Mouse (Mus musculus) stomach, embryonic 16.5 days (tissue): Measurements from ENCODE around the gene Adam22. TPM values are rescaled to one million over a fixed set of nuclear protein-coding genes. Genes with fewer than 3 reads are reported as not detected.

Experiments used
- ATAC-seq: fragments of 200-750 bp; cut with Nextera tagmentation; 2 replicates; pipeline ENCODE4 v1.8.0; 2017; ENCODE audit warnings: moderate number of reproducible peaks, moderate TSS enrichment; ENCODE audit not compliant: insufficient read depth, low FRiP score
- H3K27ac ChIP-seq: fragments of 300-500 bp; sonication (generic); 2 replicates; pipeline ENCODE4 v1.5.1; 2014; ENCODE audit warnings: low read length
- H3K27me3 ChIP-seq: fragments of 300-500 bp; sonication (generic); 2 replicates; pipeline ENCODE4 v1.6.1; 2014; ENCODE audit warnings: low read length, control low read depth, mixed read lengths; ENCODE audit not compliant: control insufficient read depth, insufficient read depth
- H3K36me3 ChIP-seq: fragments of 300-500 bp; sonication (generic); 2 replicates; pipeline ENCODE4 v1.6.1; 2014; ENCODE audit warnings: low read length; ENCODE audit not compliant: control insufficient read depth, insufficient read depth
- H3K4me1 ChIP-seq: fragments of 300-500 bp; sonication (generic); 2 replicates; pipeline ENCODE4 v1.6.1; 2014; ENCODE audit warnings: low read length, control low read depth, mixed read lengths; ENCODE audit not compliant: control insufficient read depth, insufficient read depth
- H3K4me2 ChIP-seq: fragments of 300-500 bp; sonication (generic); 2 replicates; pipeline ENCODE4 v1.6.1; 2014; ENCODE audit warnings: low read depth, low read length, mixed read lengths
- H3K4me3 ChIP-seq: fragments of 300-500 bp; sonication (generic); replicated peaks from 2 replicates; pipeline ENCODE4 v1.5.1; 2014; ENCODE audit warnings: mild to moderate bottlenecking, low read length
- H3K9ac ChIP-seq: fragments of 300-500 bp; sonication (generic); 2 replicates; pipeline ENCODE4 v1.6.1; 2014; ENCODE audit warnings: low read length
- H3K9me3 ChIP-seq: fragments of 300-500 bp; sonication (generic); replicated peaks from 2 replicates; pipeline ENCODE4 v1.6.1; 2016; ENCODE audit warnings: low read length, control low read depth; ENCODE audit not compliant: control insufficient read depth
- WGBS: fragments of 180-500 bp; shearing (Covaris S2); extraction: QIAGEN DNeasy Blood & Tissue Kit; methylation state at CpG from one replicate; pipeline ENCODE4 v1.1.7; 2014; 5-methylcytosine and 5-hydroxymethylcytosine counted together
- polyA plus RNA-seq: library from polyadenylated mRNA; unstranded; fragments of >200 nt; fragmentation: Nextera tagmentation; extraction: Ambion mirVana; gene quantifications from 2 replicates; pipeline ENCODE4 v1.2.1, GENCODE M21; 2015

The Adam22 gene
- polyA plus RNA-seq, 1 experiment from 2014 or later: 7.0 TPM

- Histone ChIP-seq H3K9ac (no peak overlapping the region), H3K4me1 (no peaks in the 10 kb centered on the region), H3K27me3 (no peaks in the 10 kb centered on the region), H3K9me3 (no peaks in the 10 kb centered on the region), H3K36me3 (no peaks in the 10 kb centered on the region), H3K27ac (no peak overlapping the region), H3K4me2 (no peak overlapping the region), H3K4me3 (no peak overlapping the region)
- ATAC-seq: no peak
- WGBS: 90% methylated on average over 2 of the region's 2 CpGs
Measured at GRCm38 (mm10) chr5:8146146-8146545, 221.8 kb downstream of the Adam22 start.

DNA sequence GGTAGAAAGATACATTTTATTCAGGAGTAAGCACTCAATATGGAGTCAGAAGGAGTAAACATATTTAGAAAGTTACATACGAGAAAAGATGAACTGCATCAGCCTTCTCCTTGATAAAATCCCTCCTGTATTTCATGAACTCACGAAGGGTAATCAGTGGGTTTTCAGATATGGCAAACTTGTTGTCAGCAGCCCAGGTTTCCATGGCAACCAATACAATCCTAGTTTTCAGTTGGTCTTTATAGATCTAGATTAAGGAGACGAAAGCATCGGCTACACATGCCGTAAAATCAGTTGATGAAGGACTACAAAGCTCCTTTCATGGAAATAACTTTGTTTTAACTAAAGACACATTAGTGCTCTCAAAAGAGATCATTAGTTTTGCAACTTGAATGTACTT is 222.5 kb downstream of the Adam22 start:
- H3K27me3 ChIP-seq: no peaks in the 10 kb centered on the region
- H3K36me3 ChIP-seq: no peaks in the 10 kb centered on the region
- no peak overlapping the region for H3K27ac ChIP-seq
- H3K4me2 ChIP-seq: no peak overlapping the region
- H3K9me3 ChIP-seq: no peaks in the 10 kb centered on the region
- no peaks in the 10 kb centered on the region for H3K4me1 ChIP-seq
- H3K4me3 ChIP-seq: no peak overlapping the region
- no peak overlapping the region for H3K9ac ChIP-seq
- no peak for ATAC-seq
- WGBS: 55% methylated on average over 5 of the region's 5 CpGs

GRCm38 (mm10) chr5:8132546-8132945 is 235.4 kb downstream of the Adam22 start:
- Histone ChIP-seq H3K27me3 (no peaks in the 10 kb centered on the region), H3K27ac (no peak overlapping the region), H3K36me3 (no peaks in the 10 kb centered on the region), H3K9ac (no peak overlapping the region), H3K4me3 (no peak overlapping the region), H3K4me2 (no peak overlapping the region), H3K9me3 (no peaks in the 10 kb centered on the region), H3K4me1 (no peaks in the 10 kb centered on the region)
- ATAC-seq: no peak
- 73% methylated on average over 5 of the region's 5 CpGs for WGBS

DNA sequence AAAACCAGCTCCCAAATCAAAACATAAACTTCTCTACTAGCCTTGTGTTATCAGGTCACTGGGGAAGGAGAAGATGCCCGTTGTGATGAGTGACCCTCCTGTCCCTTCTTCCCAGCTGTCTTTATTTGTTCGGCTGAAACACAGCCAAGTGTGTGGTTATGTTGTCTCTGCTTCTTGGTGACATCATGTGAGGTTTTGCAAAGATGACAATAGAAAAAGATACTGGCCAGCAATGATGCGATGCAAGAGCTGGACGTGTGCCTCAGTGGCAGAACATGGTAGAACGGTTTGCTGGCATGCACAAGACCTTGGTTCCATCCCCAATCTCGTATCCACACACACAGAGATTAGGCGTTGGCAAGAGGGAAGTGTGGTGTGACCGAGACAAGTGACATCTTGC is 236.0 kb downstream of the Adam22 start:
- Histone ChIP-seq H3K9me3 (no peaks in the 10 kb centered on the region), H3K4me3 (no peak overlapping the region), H3K9ac (no peak overlapping the region), H3K27ac (no peak overlapping the region), H3K27me3 (no peaks in the 10 kb centered on the region), H3K4me2 (no peak overlapping the region), H3K36me3 (no peaks in the 10 kb centered on the region), H3K4me1 (no peaks in the 10 kb centered on the region)
- 80% methylated on average over 8 of the region's 8 CpGs for WGBS
- ATAC-seq: no peak

DNA sequence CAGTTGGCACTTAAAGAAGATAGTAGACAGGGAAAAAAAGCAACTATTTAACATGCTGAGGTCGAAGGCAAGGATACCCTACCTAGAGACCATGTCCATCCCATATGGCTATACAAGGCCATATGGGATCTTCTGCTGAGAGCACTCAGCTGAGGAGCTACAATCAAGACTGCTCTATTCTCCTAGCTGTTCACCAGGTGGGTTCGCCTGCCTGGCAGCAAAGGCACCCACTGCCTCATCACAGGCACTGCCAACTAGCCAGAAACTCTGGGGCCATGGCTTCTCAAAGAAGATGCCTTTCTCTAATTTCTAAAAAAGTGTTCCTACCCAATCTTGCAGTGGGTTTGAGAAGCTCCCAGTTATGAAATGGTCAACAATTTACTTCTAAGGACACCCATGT is 238.2 kb downstream of the Adam22 start:
- H3K27ac ChIP-seq: no peak overlapping the region
- no peak overlapping the region for H3K9ac ChIP-seq
- H3K4me2 ChIP-seq: no peak overlapping the region
- H3K36me3 ChIP-seq: no peaks in the 10 kb centered on the region
- 81% methylated on average over 2 of the region's 2 CpGs for WGBS
- H3K27me3 ChIP-seq: no peaks in the 10 kb centered on the region
- ATAC-seq: no peak
- no peaks in the 10 kb centered on the region for H3K4me1 ChIP-seq
- no peak overlapping the region for H3K4me3 ChIP-seq
- H3K9me3 ChIP-seq: no peaks in the 10 kb centered on the region

DNA sequence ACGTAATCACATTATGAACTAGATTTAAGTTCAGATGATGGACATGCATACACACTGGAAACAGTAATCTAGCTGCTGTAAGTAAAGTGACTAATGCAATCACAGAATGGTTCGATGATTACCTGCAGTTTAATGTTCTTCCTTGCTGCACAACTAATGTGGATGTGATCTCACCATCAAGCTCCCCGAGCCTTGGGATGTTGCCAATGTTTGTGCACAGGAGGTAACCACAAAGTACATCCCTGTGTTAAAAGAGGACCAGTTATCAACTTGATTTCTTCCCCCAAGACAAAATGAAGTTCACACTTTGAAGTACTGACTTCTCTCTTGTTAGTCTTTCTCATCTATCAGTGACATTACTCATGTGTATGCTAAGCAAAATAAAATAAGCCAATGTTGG is 247.0 kb downstream of the Adam22 start:
- Histone ChIP-seq H3K4me3 (no peak overlapping the region), H3K4me1 (no peaks in the 10 kb centered on the region), H3K27me3 (no peaks in the 10 kb centered on the region), H3K27ac (no peak overlapping the region), H3K9ac (no peak overlapping the region), H3K4me2 (no peak overlapping the region), H3K9me3 (no peaks in the 10 kb centered on the region), H3K36me3 (no peaks in the 10 kb centered on the region)
- no peak for ATAC-seq
- WGBS: 75% methylated on average over 3 of the region's 3 CpGs

DNA sequence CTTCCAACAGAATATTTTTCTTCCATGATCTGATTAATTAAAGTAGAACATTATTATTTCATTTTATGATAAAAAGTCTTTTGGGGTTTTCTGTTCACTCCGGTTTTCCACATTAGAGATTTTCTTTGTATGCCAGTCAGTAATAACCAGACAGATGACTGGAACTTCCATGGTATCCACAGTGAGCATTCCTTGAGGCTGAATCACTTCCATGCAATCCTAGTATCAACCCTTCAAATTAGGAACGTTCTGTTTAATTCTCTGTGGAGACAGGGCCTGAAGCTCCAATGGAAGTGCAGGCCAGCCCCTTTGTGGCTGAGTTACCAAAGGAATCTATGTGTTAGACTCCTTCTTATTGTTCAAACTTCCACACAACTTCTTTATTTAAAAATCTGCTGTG is 247.9 kb downstream of the Adam22 start:
- no peak for ATAC-seq
- Histone ChIP-seq H3K4me3 (no peak overlapping the region), H3K9ac (no peak overlapping the region), H3K9me3 (no peaks in the 10 kb centered on the region), H3K4me1 (no peaks in the 10 kb centered on the region), H3K4me2 (no peak overlapping the region), H3K36me3 (no peaks in the 10 kb centered on the region), H3K27ac (no peak overlapping the region), H3K27me3 (no peaks in the 10 kb centered on the region)
- 76% methylated on average over 2 of the region's 2 CpGs for WGBS

DNA sequence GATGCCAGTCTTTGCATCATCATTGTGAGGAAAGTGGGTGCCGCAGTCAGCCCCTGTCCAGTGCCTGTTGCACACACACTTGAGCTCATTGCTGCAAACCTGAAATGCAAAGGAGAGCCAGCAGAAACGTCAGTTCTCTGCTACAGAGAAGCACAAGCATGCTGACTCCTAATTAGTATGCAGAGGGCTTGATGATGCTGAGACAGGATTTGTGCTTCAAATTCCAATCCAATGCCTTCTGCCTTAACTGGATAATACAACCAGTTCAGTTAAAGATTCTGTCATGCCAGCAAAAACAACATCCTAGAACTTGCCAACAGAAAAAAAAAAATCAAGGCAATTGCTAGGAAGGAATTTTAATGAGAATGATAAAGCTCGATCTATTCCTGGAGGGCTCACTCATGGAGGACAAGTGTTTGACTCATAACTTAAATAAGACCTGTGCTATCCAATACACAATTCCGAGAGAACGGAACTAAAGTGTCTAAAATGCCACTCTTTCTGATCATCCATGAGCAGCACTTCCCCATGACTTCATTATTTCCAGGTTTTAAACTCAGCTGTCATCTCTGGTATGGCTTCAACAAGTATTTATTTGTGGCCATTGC is 251.3 kb downstream of the Adam22 start:
- Histone ChIP-seq H3K4me1 (no peaks in the 10 kb centered on the region), H3K27me3 (no peaks in the 10 kb centered on the region), H3K9me3 (no peaks in the 10 kb centered on the region), H3K4me3 (no peak overlapping the region), H3K27ac (no peak overlapping the region), H3K4me2 (no peak overlapping the region), H3K9ac (no peak overlapping the region), H3K36me3 (no peaks in the 10 kb centered on the region)
- no peak for ATAC-seq
- WGBS: 72% methylated on average over 5 of the region's 5 CpGs

DNA sequence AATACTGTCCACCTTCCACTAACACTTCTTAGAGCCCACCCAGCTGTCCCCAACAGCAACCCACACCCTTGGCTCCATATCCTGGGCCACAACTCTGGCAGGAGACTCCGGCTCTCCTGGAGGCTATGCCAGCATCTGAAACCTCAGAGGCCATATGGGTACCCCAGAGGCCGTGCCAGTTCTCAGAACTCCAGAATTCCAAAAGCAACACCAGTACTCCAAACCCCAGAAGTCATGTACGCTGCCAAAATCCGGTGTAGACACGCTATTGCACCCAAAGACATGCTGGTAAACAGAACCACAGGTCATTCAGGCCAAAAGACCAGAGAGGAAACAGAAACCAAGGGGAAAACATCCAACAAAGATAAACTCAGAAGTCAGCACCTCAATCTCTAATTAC is 255.7 kb downstream of the Adam22 start:
- no peak for ATAC-seq
- Histone ChIP-seq H3K4me1 (no peaks in the 10 kb centered on the region), H3K9me3 (no peaks in the 10 kb centered on the region), H3K9ac (no peak overlapping the region), H3K4me2 (no peak overlapping the region), H3K27ac (no peak overlapping the region), H3K36me3 (no peaks in the 10 kb centered on the region), H3K4me3 (no peak overlapping the region), H3K27me3 (no peaks in the 10 kb centered on the region)
- 82% methylated on average over 5 of the region's 5 CpGs for WGBS

DNA sequence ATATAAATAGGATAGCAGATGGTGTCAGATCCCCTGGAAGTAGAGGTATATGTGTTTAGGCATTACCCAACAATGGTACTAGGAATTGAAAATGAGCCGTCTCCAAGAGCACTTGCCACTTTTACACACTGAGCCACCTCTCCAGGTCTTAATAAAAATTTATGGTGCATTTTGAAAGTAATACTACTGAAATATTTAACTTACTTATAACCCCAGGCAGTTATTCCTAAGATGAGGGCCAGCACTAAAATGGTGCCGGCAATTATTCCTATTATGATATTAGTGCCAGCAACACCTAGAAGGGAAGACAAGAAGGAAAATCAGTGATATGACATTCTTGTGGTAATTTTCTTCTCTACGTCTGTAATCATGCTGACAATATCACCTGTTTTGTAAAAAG is 256.3 kb downstream of the Adam22 start:
- H3K9me3 ChIP-seq: no peaks in the 10 kb centered on the region
- no peak overlapping the region for H3K4me2 ChIP-seq
- H3K9ac ChIP-seq: no peak overlapping the region
- no peaks in the 10 kb centered on the region for H3K36me3 ChIP-seq
- H3K27ac ChIP-seq: no peak overlapping the region
- no peaks in the 10 kb centered on the region for H3K4me1 ChIP-seq
- WGBS: 85% methylated on average over 3 of the region's 3 CpGs
- no peak for ATAC-seq
- H3K27me3 ChIP-seq: no peaks in the 10 kb centered on the region
- H3K4me3 ChIP-seq: no peak overlapping the region
